Mouse (Mus musculus) midbrain, embryonic 10.5 days (tissue): ENCODE results near the gene Ankrd22. TPM values are rescaled to one million over a fixed set of nuclear protein-coding genes. Genes with fewer than 3 reads are reported as not detected.

Source experiments
- DNase-seq: peaks from one replicate; pipeline ENCODE4 v3.0.0-alpha.2; 2017; ENCODE audit warnings: low spot score
- H3K27ac ChIP-seq: fragments of 300-500 bp; sonication (generic); replicated peaks from 2 replicates; pipeline ENCODE4 v1.5.1; 2016; ENCODE audit warnings: mild to moderate bottlenecking
- H3K27me3 ChIP-seq: fragments of 300-500 bp; sonication (generic); 2 replicates; pipeline ENCODE4 v1.6.1; 2016; ENCODE audit warnings: low read depth, mild to moderate bottlenecking; ENCODE audit not compliant: poor library complexity, severe bottlenecking
- H3K36me3 ChIP-seq: fragments of 300-500 bp; sonication (generic); 2 replicates; pipeline ENCODE4 v1.6.1; 2016; ENCODE audit warnings: mild to moderate bottlenecking, moderate library complexity
- H3K4me1 ChIP-seq: fragments of 300-500 bp; sonication (generic); 2 replicates; pipeline ENCODE4 v1.6.1; 2016
- H3K4me3 ChIP-seq: fragments of 300-500 bp; sonication (generic); 2 replicates; pipeline ENCODE4 v1.5.1; 2016; ENCODE audit warnings: mild to moderate bottlenecking, moderate library complexity
- H3K9me3 ChIP-seq: fragments of 300-500 bp; sonication (generic); replicated peaks from 2 replicates; pipeline ENCODE4 v1.6.1; 2016; ENCODE audit warnings: mild to moderate bottlenecking
- WGBS: fragments of 180-500 bp; shearing (Covaris S2); methylation state at CpG from one replicate; pipeline ENCODE4 v1.1.7; 2016; 5-methylcytosine and 5-hydroxymethylcytosine counted together
- polyA plus RNA-seq: library from polyadenylated mRNA; unstranded; fragments of >200 nt; fragmentation: Nextera tagmentation; extraction: Ambion mirVana; gene quantifications from 2 replicates; pipeline ENCODE4 v1.2.1, GENCODE M21; 2016

Gene Ankrd22
- polyA plus RNA-seq, 1 experiment from 2014 or later: 0.11 TPM

- Histone ChIP-seq H3K9me3 (no peaks in the 10 kb centered on the region), H3K4me1 (peaks cover 32% of the 10 kb centered on the region), H3K36me3 (no peaks in the 10 kb centered on the region), H3K4me3 (no peak overlapping the region), H3K27me3 (peaks cover 62% of the 10 kb centered on the region), H3K27ac (no peak overlapping the region)
- 73% methylated on average over 2 of the region's 2 CpGs for WGBS
- DNase-seq: no peak
These were observed 29.2 kb upstream of the Ankrd22 start for GRCm38 (mm10) chr19:34195031-34195430.

GRCm38 (mm10) chr19:34194132-34194745, 28.4 kb upstream of the Ankrd22 start:
- Histone ChIP-seq H3K4me1 (peaks cover 32% of the 10 kb centered on the region), H3K9me3 (no peaks in the 10 kb centered on the region), H3K4me3 (no peak overlapping the region), H3K27me3 (peaks cover 70% of the 10 kb centered on the region), H3K27ac (no peak overlapping the region), H3K36me3 (no peaks in the 10 kb centered on the region)
- DNase-seq: no peak
- WGBS: 81% methylated on average over 6 of the region's 6 CpGs

- H3K4me3 ChIP-seq: peak overlapping the region; percentile 72; the same call in 1 of the 2 replicates
- WGBS: 47% methylated on average over 9 of the region's 9 CpGs
These were observed 27.8 kb upstream of the Ankrd22 start for GRCm38 (mm10) chr19:34193683-34194082.

GRCm38 (mm10) chr19:34193149-34193548, 27.3 kb upstream of the Ankrd22 start:
- H3K9me3 ChIP-seq: no peaks in the 10 kb centered on the region
- H3K36me3 ChIP-seq: no peaks in the 10 kb centered on the region
- 14% methylated on average over 9 of the region's 9 CpGs for WGBS
- H3K4me3 ChIP-seq: peak overlapping the region; percentile 72
- no peak overlapping the region for H3K27ac ChIP-seq
- DNase-seq: no peak
- H3K27me3 ChIP-seq: peaks cover 81% of the 10 kb centered on the region
- H3K4me1 ChIP-seq: peaks cover 32% of the 10 kb centered on the region

More at GRCm38 (mm10) chr19:34193683-34194082, 27.8 kb upstream of the Ankrd22 start:
- peaks cover 32% of the 10 kb centered on the region for H3K4me1 ChIP-seq
- no peak overlapping the region for H3K27ac ChIP-seq
- no peaks in the 10 kb centered on the region for H3K9me3 ChIP-seq
- no peaks in the 10 kb centered on the region for H3K36me3 ChIP-seq
- no peak for DNase-seq
- H3K27me3 ChIP-seq: peaks cover 76% of the 10 kb centered on the region

GRCm38 (mm10) chr19:34192008-34192963, 26.4 kb upstream of the Ankrd22 start, which contains the start of gene Stambpl1:
Gene Stambpl1 (plus strand): TSS chr19:34192229.
- no peaks in the 10 kb centered on the region for H3K9me3 ChIP-seq
- peak within 1 kb of the TSS; percentile 79 for H3K27ac ChIP-seq
- peak within 1 kb of the TSS; percentile 72 for H3K4me3 ChIP-seq
- under 1% methylated on average over 62 of the region's 62 CpGs for WGBS
- peaks cover 90% of the 10 kb centered on the region for H3K27me3 ChIP-seq
- DNase-seq: peak; percentile 67
- peaks cover 32% of the 10 kb centered on the region for H3K4me1 ChIP-seq
- no peaks in the 10 kb centered on the region for H3K36me3 ChIP-seq

- DNase-seq: no peak
- Histone ChIP-seq H3K27me3 (peaks cover 95% of the 10 kb centered on the region), H3K36me3 (no peaks in the 10 kb centered on the region), H3K4me3 (peak overlapping the region; percentile 72), H3K27ac (no peak overlapping the region), H3K9me3 (no peaks in the 10 kb centered on the region), H3K4me1 (peaks cover 32% of the 10 kb centered on the region)
- 20% methylated on average over 10 of the region's 10 CpGs for WGBS
These were observed 25.8 kb upstream of the Ankrd22 start for GRCm38 (mm10) chr19:34191645-34192007.

GRCm38 (mm10) chr19:34186845-34187244, 21.0 kb upstream of the Ankrd22 start:
- DNase-seq: no peak
- 91% methylated on average over 4 of the region's 4 CpGs for WGBS
- Histone ChIP-seq H3K4me1 (peaks cover 8% of the 10 kb centered on the region), H3K36me3 (no peaks in the 10 kb centered on the region), H3K27me3 (peaks cover 94% of the 10 kb centered on the region), H3K4me3 (no peak overlapping the region), H3K27ac (no peak overlapping the region), H3K9me3 (no peaks in the 10 kb centered on the region)

GRCm38 (mm10) chr19:34182490-34182889, 16.6 kb upstream of the Ankrd22 start:
- H3K27ac ChIP-seq: no peak overlapping the region
- peaks cover 69% of the 10 kb centered on the region for H3K27me3 ChIP-seq
- no peaks in the 10 kb centered on the region for H3K4me1 ChIP-seq
- H3K9me3 ChIP-seq: no peaks in the 10 kb centered on the region
- no peaks in the 10 kb centered on the region for H3K36me3 ChIP-seq
- WGBS: 73% methylated on average over 5 of the region's 5 CpGs
- DNase-seq: no peak
- H3K4me3 ChIP-seq: no peak overlapping the region

- H3K4me1 ChIP-seq: no peaks in the 10 kb centered on the region
These were observed 15.4 kb upstream of the Ankrd22 start for GRCm38 (mm10) chr19:34181234-34181633.

GRCm38 (mm10) chr19:34180316-34180715, 14.5 kb upstream of the Ankrd22 start:
- Histone ChIP-seq H3K36me3 (no peaks in the 10 kb centered on the region), H3K4me1 (no peaks in the 10 kb centered on the region), H3K27me3 (peaks cover 66% of the 10 kb centered on the region; the same call in 1 of the 2 replicates), H3K4me3 (no peak overlapping the region), H3K9me3 (no peaks in the 10 kb centered on the region), H3K27ac (no peak overlapping the region)
- WGBS: 88% methylated on average over 2 of the region's 2 CpGs
- no peak for DNase-seq

More at GRCm38 (mm10) chr19:34181234-34181633, 15.4 kb upstream of the Ankrd22 start:
- DNase-seq: no peak
- 91% methylated on average over 3 of the region's 3 CpGs for WGBS
- Histone ChIP-seq H3K36me3 (no peaks in the 10 kb centered on the region), H3K27me3 (peaks cover 66% of the 10 kb centered on the region; the same call in 1 of the 2 replicates), H3K4me3 (no peak overlapping the region), H3K9me3 (no peaks in the 10 kb centered on the region), H3K27ac (no peak overlapping the region)

- WGBS: 92% methylated on average over 4 of the region's 4 CpGs
- no peaks in the 10 kb centered on the region for H3K4me1 ChIP-seq
- no peak for DNase-seq
- no peak overlapping the region for H3K27ac ChIP-seq
- H3K4me3 ChIP-seq: no peak overlapping the region
- no peaks in the 10 kb centered on the region for H3K36me3 ChIP-seq
- no peaks in the 10 kb centered on the region for H3K9me3 ChIP-seq
- H3K27me3 ChIP-seq: peaks cover 66% of the 10 kb centered on the region
These were observed 13.3 kb upstream of the Ankrd22 start for GRCm38 (mm10) chr19:34179136-34179535.

- Histone ChIP-seq H3K9me3 (no peaks in the 10 kb centered on the region), H3K27me3 (peaks cover 76% of the 10 kb centered on the region), H3K4me3 (no peak overlapping the region), H3K27ac (no peak overlapping the region), H3K36me3 (no peaks in the 10 kb centered on the region), H3K4me1 (no peaks in the 10 kb centered on the region)
- no peak for DNase-seq
- 75% methylated on average over 3 of the region's 3 CpGs for WGBS
These were observed 8.2 kb upstream of the Ankrd22 start for GRCm38 (mm10) chr19:34174004-34174403.

GRCm38 (mm10) chr19:34171167-34171566, 5.3 kb upstream of the Ankrd22 start:
- DNase-seq: no peak
- 76% methylated on average over 3 of the region's 3 CpGs for WGBS
- H3K9me3 ChIP-seq: no peaks in the 10 kb centered on the region

More at GRCm38 (mm10) chr19:34171167-34171566, 5.3 kb upstream of the Ankrd22 start:
- Histone ChIP-seq H3K27ac (no peak overlapping the region), H3K4me3 (no peak overlapping the region), H3K27me3 (peaks cover 77% of the 10 kb centered on the region), H3K36me3 (no peaks in the 10 kb centered on the region), H3K4me1 (peaks cover 6% of the 10 kb centered on the region; the same call in 1 of the 2 replicates)
